Mouse (Mus musculus): ENCODE measurements around the gene Pxmp2.

Gene Pxmp2

GRCm38 (mm10) chr5:110230401-110230779 lies 55.6 kb downstream of the Pxmp2 start:
- no peak for DNase-seq

GRCm38 (mm10) chr5:110227336-110227883 lies 58.6 kb downstream of the Pxmp2 start:
- DNase-seq = no peak

- DNase-seq = no peak
These were observed 60.9 kb downstream of the Pxmp2 start for GRCm38 (mm10) chr5:110225056-110225455.

All from cerebellum, adult 18-20 months (tissue).